Comparison of ENCODE assay signal across 8 mouse cellular contexts in the genomic region with DNA sequence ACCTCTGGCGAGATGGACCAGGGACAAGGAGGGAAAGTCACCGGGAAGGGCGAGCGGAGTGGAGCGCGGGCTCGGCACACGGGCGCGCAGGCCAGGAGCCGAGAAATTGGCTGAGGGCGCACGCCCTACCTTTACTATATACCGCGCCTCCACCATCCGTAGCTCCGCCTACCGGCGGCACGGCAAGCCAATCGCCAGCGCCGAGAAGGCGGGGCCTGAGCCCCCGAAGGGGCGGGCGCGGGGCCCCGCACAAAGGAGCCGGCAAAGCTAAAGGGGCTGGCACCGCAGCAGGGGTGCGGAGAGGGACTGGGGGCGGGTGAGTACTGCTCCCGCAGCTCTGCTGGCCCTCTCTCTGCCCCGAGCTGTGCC. TPM values are rescaled to one million over a fixed set of nuclear protein-coding genes. Genes with fewer than 3 reads are reported as not detected.
DNase-seq lines count a peak whose midpoint lies in the region; ATAC-seq and TF ChIP-seq lines count a peak whose summit lies in the region.

TSS of gene Atp1b1 (minus strand) at position 111 of the 369 bp plus-strand sequence.

- no peak for TF ChIP-seq CTCF in cortical plate, adult 2 months (IDR thresholded peaks at IDR 0.05; ENCODE audit: extremely low read depth, insufficient read depth, low read length)

- peak within 1 kb of the TSS; percentile 99 for H3K27ac ChIP-seq in cortical plate, adult 2 months (ENCODE audit: insufficient read depth, low read length)

- intact Hi-C loops in left cerebral cortex, postnatal 14 days (cut with DNase I) = loop anchor here (2.0 to 5.0 kb wide), 4 partner anchors 117 to 659 kb away; no protein-coding TSS in a partner anchor

- ATAC-seq in inflammation-experienced regulatory T-cells, adult 6 months = peak; percentile 81

- H3K4me1 ChIP-seq in cortical plate, adult 2 months (ENCODE audit: control insufficient read depth, insufficient read depth, low read length) = peaks cover 3% of the 10 kb centered on the region; the same call in 1 of the 2 replicates

- H3K4me3 ChIP-seq in cortical plate, adult 2 months (ENCODE audit: insufficient read depth, low read length) = peak within 1 kb of the TSS; percentile 51

- TF ChIP-seq POLR2A in cortical plate, adult 2 months (IDR thresholded peaks at IDR 0.05; ENCODE audit: extremely low read depth, insufficient read depth, low read length) = peak; percentile 95

- peak; percentile 73 to 80 for DNase-seq in adrenal gland, adult 18-20 months (ENCODE audit: low spot score in 2 of 2)
- peak; percentile 82 for DNase-seq in gastrocnemius, postnatal 25 days
- peak; percentile 90 for DNase-seq in left cerebral cortex, postnatal 14 days (ENCODE audit: low spot score in 2 of 2)
- DNase-seq in mesoderm, embryonic 11.5 days (ENCODE audit: low read depth, low spot score) = peak; percentile 91
- DNase-seq in skeletal muscle tissue, adult 2 months (ENCODE audit: low read depth, low spot score) = peak; percentile 72
- no peak for DNase-seq in adipocyte (ENCODE audit: low spot score)

RNA-seq across cellular contexts. Expression of gene Atp1b1, which starts in this region (rescaled TPM):
- total RNA-seq in adrenal gland, adult 18-20 months (2021) = 10 to 100 TPM; 60.3 to 71.3 TPM
- 1,191 and 1,273 TPM in 2 replicates for polyA plus RNA-seq in cortical plate, adult 2 months (2012; rRNA removed)
- total RNA-seq in gastrocnemius, postnatal 25 days (2021) = 100 to 1,000 TPM; 178 to 308 TPM
- 1 to 10 TPM in 2 of 3 experiments, under 1 TPM in 1; 0.19 to 3.4 (median 2.4) TPM for polyA plus RNA-seq in inflammation-experienced regulatory T-cells, adult 6 months (2017; shearing (Covaris generic))
- 1,000 to 10,000 TPM; 1,826 to 1,842 TPM for total RNA-seq in left cerebral cortex, postnatal 14 days (2021)

Comparison
In these comparisons a context has a peak if more than half of its experiments do, and no peak if none do; other contexts are left out.
1. RNA of gene Atp1b1 (total RNA-seq): 1,826 to 1,842 TPM in left cerebral cortex, postnatal 14 days; 178 to 308 TPM in gastrocnemius, postnatal 25 days and 60.3 to 71.3 TPM in adrenal gland, adult 18-20 months; every median in the first group is over 4 times any median in the second.
2. RNA of gene Atp1b1 (polyA plus RNA-seq): 1,191 to 1,273 TPM in cortical plate, adult 2 months; 0.19 to 3.4 TPM in inflammation-experienced regulatory T-cells, adult 6 months; every median in the first group is over 100 times any median in the second.